Mouse (Mus musculus): ENCODE results near the gene Cdk5rap3.

Gene Cdk5rap3

GRCm38 (mm10) chr11:96934921-96935356, 18.6 kb upstream of the Cdk5rap3 start:
- ATAC-seq (ENCODE audit: insufficient number of reproducible peaks, low FRiP score, low TSS enrichment): no peak; the same call in 1 of the 2 replicates

- no peak for ATAC-seq (ENCODE audit: insufficient number of reproducible peaks, low FRiP score, low TSS enrichment)
Observed at GRCm38 (mm10) chr11:96933562-96934276, 17.4 kb upstream of the Cdk5rap3 start.

DNA sequence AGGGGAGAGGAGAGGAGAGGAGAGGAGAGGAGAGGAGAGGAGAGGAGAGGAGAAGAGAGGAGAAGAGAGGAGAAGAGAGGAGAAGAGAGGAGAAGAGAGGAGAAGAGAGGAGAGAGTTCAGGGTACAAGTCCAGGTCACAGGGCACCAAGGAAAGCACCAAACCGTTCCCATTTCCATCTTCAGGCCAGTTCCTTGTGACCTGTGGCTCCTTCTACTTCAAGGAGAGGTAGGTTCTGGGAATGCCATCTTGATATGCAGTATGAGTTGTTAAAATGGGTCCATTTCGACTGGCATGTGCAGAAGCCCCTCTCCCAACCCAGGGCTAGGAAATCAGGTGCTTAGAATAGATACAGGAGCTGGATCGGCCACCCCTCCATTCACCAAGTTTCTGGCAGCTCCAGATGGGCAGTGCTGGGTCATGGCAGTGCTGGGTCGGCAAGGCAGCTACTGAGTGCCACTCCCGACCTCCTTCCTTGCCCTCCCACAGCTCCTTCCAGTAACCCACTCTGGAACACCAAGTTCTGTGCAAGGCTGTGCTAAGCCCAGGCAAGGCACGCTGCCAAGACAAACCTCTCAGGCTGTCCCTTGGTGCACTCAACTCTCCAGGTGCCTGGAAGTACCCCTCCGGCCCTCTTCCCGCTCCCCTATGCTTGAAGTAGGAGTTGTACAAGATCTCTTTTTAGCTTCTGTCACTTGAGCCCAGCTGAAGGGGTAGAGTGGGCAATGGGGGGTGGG, 15.2 kb upstream of the Cdk5rap3 start:
- no peak for ATAC-seq (ENCODE audit: insufficient number of reproducible peaks, low FRiP score, low TSS enrichment)

GRCm38 (mm10) chr11:96929766-96930331, 13.6 kb upstream of the Cdk5rap3 start:
- ATAC-seq (ENCODE audit: insufficient number of reproducible peaks, low FRiP score, low TSS enrichment): no peak

GRCm38 (mm10) chr11:96929096-96929765, 12.9 kb upstream of the Cdk5rap3 start:
- no peak for ATAC-seq (ENCODE audit: insufficient number of reproducible peaks, low FRiP score, low TSS enrichment)

GRCm38 (mm10) chr11:96928691-96929090, 12.4 kb upstream of the Cdk5rap3 start:
- ATAC-seq (ENCODE audit: insufficient number of reproducible peaks, low FRiP score, low TSS enrichment): no peak

- no peak for ATAC-seq (ENCODE audit: insufficient number of reproducible peaks, low FRiP score, low TSS enrichment)
Observed at GRCm38 (mm10) chr11:96928088-96928487, 11.8 kb upstream of the Cdk5rap3 start, which contains the start of gene Prr15l. Prr15l (plus strand) TSS chr11:96928104.

DNA sequence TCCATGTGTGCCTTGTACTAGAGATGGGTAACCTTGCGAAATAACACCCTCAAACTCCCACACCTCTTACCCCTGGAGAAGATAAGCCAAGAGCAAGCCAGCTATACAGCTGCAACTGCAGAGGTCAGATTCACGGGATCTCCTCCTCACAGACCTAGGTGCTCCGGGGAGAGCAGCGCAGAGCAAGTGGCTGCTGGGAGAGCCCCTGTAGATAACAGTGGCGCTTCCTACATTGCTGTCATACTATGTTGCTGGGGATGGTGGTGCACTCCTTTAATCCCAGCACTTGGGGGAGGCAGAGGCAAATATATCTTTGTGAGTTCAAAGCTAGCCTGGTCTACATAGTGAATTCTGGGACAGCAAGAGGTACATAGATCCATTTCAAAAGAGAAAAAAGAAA, 10.3 kb upstream of the Cdk5rap3 start:
- no peak for ATAC-seq (ENCODE audit: insufficient number of reproducible peaks, low FRiP score, low TSS enrichment)

- no peak for ATAC-seq (ENCODE audit: insufficient number of reproducible peaks, low FRiP score, low TSS enrichment)
Observed at GRCm38 (mm10) chr11:96925469-96926148, 9.3 kb upstream of the Cdk5rap3 start.

DNA sequence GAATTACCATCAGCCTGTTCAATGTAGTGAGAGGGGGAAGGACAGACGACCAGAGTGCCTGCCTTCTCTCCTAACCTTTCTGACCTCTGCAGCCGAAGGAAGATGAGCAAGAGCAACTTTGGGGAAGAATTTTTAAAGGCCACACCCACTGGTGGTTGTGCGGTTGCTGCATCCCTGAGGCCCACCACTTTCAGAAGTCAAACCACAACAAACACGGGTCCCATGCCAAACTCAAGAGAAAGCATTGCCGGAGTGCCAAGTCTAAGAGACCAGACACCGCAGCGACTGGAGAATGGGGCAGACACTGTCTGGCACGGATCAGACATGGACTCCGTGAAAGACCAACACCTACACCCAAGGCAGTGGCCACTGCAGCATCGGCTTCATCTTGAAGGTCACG, 8.6 kb upstream of the Cdk5rap3 start:
- no peak for ATAC-seq (ENCODE audit: insufficient number of reproducible peaks, low FRiP score, low TSS enrichment)

DNA sequence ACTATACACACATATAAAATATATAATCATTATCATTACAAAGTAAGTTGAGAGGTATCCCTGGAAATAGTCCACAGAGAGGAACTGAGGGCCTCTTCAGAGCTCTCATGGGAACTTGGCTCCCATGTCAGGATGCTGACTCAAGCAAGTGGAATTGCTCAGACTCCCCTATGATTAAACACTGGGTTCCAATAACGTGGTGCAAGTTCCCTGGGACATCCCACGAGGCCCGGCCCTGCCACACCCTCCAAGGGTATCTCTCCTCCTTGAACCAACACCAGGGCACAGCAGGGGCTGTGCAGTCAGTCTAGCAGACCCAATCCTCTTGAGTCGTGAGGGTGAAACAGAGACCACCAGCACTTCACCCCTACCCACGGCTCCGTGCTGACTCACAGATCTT, 2.7 kb upstream of the Cdk5rap3 start:
- ATAC-seq (ENCODE audit: insufficient number of reproducible peaks, low FRiP score, low TSS enrichment): no peak

GRCm38 (mm10) chr11:96917415-96917814, 1.1 kb upstream of the Cdk5rap3 start:
- no peak for ATAC-seq (ENCODE audit: insufficient number of reproducible peaks, low FRiP score, low TSS enrichment)

- no peak for ATAC-seq (ENCODE audit: insufficient number of reproducible peaks, low FRiP score, low TSS enrichment)
Observed at GRCm38 (mm10) chr11:96916885-96917396, 645 bp upstream of the Cdk5rap3 start.

DNA sequence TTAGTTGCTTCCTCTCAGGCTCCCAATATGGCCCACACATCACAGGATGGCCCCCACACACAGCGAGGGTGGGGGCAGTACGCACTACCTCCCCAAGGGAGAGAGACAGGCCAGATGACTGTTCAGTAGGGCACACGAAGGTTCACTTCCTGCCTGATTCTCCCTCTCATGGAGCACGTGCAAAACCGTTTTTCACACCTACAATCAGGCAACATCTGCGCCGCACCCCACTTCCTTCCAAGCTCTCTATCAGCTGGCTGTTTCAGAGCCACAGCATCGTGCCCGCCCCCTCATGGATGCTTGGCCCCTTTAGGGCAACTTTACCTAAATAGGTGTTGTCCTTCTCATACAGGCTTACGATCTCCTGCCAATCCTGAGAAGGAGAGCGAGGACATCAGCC, 3.6 kb downstream of the Cdk5rap3 start:
- no peak for ATAC-seq (ENCODE audit: insufficient number of reproducible peaks, low FRiP score, low TSS enrichment)

- ATAC-seq (ENCODE audit: insufficient number of reproducible peaks, low FRiP score, low TSS enrichment): peak; percentile 50; the same call in 1 of the 2 replicates
Observed at GRCm38 (mm10) chr11:96910003-96910402, 6.3 kb downstream of the Cdk5rap3 start.

GRCm38 (mm10) chr11:96908594-96908993, 7.7 kb downstream of the Cdk5rap3 start:
- no peak for ATAC-seq (ENCODE audit: insufficient number of reproducible peaks, low FRiP score, low TSS enrichment)

DNA sequence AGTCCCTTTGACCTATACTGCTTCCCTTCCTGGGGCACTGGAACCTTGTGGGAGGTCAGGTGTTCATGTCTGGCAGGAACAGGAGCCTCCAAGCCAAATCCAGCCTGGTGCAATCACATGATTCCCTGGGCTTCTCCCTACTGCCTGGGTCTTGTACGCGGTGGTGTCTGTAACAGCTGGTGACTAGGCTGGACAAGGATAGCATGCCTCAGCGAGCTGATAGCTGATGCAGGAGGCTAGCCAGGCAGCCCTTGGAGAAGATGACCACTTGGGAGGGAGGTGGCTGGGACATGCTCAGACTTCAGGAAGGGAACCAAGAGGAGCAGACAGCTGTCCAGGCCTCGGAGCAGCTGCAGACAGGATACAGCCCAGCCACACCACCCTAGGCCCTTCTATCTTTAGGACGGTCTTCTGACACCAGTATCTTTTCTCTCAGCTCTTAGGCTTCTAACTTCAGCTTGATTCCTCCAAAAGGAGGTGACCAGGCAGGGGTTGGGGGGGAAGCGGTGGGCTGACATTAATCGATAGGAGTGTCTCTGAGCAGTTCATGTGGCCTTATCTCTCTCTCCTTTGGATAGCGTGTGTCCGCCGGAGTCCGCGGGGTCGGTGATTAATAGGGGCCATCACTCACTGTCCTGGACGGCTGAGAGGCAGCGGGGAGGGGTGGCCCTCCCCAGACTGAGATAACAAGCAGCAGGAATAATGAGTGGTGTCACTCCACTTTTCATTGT, 9.7 kb downstream of the Cdk5rap3 start:
- no peak for ATAC-seq (ENCODE audit: insufficient number of reproducible peaks, low FRiP score, low TSS enrichment)

- ATAC-seq (ENCODE audit: insufficient number of reproducible peaks, low FRiP score, low TSS enrichment): no peak
Observed at GRCm38 (mm10) chr11:96902639-96903635, 13.4 kb downstream of the Cdk5rap3 start.

Measured in cerebellum, adult (tissue).